Mouse (Mus musculus) kidney, postnatal 25 days (tissue): ENCODE measurements at regions not wholly inside any gene's neighbourhood (a gene's known extent, or its start where the extent isn't known, plus 50 kb on each side); places are given as distances from the start of the nearest gene placed in this dataset.

Experiments
- DNase-seq, 2 experiments: peaks; one replicate each; pipeline ENCODE4 v3.0.0; 2021; ENCODE audit warnings: mixed read lengths in 2 of 2

DNA sequence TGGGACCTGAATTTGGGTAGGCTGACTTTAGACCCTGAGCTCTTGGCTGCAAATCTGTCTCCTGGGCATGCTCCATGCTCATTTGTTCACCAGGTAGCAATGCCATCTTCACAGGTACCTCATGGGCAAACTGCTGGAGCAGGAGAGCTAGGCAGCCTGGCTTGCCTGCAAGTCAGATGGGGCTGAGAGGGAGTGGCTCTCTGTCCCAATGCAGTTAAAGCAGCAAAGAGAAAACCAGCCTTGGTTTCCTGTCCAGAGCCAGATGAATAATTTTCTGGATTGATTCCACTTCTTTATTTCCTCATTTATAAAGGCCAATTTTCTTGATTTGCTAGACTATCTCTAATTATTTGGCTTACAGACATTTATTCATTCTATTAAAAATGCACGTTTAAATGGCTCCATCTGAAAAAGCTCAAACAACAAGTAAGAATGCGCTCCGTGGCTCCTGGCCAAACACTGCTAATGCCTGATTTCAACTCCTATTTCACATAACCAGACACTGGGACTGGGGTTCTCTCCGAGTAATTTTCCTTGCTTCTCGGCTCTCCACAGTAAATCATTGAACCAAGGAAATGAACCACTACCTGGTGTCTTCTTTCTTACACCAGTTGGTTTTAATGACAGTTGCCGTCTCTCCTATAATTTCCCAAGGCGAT lies 60.5 kb downstream of the Rsl24d1 start:
- peak in 1 of 2 experiments; percentile 39 for DNase-seq

DNA sequence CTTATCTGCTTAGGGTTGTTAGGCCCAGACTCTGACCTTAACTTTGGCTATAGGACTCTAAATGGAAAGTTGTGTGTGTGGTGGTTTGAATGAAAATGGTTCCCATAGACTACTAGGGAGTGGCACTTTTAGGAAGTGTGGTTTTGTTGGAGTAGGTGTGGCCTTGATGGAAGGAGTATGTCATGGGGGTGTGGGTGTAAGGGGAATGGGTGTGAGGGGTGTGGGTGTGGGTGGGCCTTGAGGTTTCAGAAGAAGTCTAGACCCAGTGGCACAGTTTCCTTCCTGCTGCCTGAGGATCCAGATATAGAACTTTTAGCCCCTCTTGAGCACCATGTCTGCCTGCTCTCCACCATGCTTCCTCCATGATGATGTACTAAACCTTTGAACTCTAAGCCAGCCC lies 63.4 kb downstream of the Rsl24d1 start:
- DNase-seq, result no peak

- DNase-seq, result no peak
Measured at GRCm38 (mm10) chr9:73183356-73183755, 70.1 kb downstream of the Rsl24d1 start.

DNA sequence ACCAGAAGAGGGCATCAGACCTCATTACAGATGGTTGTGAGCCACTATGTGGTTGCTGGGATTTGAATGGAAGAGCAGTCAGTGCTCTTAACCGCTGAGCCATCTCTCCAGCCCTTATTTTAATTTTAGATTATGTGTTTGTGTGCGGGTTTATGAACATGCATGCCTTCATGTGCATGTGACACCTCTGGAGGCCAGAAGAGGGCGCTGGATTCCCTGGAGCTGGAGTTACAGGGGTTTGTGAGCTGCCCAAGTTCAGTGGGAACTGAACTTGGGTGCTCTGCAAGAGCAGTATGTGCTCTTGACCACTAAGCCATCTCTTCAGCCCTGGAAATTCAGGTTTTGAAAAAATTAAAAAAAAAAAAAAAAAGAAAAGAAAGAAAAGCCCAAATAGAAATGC lies 71.7 kb downstream of the Rsl24d1 start:
- DNase-seq, result no peak

DNA sequence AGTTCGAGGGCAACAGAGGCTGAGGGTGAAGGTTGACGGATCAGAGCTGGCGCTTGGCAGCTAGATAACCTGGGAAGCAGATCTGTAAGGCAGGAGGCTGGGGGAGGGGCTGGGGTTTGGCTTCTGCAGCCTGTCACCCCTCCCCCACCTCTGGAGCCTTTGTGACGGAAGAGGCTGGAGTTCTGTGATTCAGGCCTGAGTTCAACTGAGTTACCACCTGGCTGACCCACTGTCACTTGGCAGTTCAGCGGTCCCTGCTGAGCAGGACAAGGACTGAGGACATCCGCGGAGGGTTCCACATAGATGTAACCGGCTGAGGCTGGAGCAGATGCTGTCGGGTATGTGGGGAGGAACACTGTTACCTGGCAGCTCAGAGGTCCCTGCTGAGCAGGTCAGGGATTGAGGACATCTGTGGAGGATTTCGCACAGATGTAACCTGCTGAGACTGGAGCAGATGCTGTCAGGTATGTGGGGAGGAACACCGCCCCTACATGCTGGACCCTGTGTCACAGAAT lies 79.1 kb downstream of the Rsl24d1 start:
- DNase-seq, result no peak

DNA sequence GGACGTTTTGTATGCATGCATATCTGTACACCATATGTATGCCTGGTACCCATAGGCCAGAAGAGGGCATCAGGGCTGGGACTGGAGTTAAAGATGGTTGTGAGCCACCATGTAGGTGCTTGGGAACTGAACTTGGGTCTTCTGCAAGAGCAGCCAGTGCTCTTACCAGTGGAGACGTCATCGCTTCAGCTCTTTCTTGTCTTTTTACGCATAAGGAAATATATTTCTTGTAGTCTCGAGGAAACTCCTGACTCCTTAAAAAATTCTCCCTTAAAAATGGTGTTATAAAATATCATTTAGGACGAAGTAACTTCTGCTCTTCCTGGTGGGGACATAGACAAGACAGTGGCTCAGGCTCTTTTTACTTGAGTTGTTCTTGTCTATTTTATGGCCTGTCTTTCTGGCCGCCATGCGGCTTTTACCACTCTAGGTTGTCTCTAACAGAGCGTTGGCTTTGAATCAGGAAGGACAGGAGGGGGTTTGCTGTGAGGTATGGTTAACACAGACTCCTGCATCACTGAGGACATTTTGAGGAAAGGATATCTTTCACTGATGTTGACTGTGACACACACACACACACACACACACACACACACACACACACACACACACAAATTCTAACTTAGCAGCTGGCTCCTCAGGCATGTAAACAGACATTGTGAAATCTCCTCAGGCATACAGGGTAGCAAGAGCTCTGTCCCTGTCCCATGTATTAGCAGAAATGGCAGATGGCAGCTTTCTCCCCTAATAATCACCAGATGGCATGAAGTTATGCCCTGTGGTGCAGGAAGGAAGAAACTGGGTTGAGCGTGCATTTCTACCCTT lies 85.2 kb downstream of the Rsl24d1 start:
- no peak for DNase-seq

DNA sequence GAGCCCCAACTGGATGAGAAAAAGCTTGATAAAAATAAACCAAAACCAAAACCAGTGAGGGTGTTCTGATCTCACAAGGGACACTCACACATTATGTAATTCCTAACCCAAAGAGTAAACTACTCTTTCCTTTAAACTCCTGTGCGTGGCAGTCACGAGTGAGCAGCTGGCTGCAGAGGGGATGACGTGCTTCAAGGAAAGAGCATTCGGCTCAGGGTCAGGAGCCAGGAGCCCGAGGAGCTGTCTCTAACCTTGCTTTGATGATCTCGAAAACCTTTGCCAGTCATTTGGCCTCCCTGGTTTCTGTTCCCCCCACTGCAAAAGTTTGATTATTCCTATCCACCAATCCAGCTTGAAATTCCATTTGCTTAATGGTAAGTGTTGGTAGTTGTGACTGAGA lies 109.9 kb downstream of the Rsl24d1 start:
- DNase-seq, result no peak

DNA sequence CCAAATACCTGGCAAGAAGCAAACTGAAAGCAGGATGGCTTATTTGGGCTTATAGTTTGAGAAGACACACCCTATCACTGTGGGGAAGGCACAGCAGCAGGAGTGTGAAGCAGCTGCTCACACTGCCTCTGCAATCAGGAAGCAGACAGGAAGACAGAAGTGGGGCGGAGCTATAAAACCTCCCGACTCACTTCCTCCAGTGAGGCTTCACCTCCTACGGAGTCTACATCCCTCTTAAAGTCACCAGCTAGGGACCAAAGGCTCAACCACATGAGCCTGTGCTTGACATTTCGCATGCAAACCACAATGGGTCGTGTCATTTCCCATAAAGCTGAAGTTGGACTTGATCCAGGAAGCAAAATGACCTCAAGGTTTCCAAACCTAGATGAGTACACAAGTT lies 127.0 kb downstream of the Rsl24d1 start:
- no peak for DNase-seq

GRCm38 (mm10) chr9:73242521-73243308 lies 129.5 kb downstream of the Rsl24d1 start:
- no peak for DNase-seq

DNA sequence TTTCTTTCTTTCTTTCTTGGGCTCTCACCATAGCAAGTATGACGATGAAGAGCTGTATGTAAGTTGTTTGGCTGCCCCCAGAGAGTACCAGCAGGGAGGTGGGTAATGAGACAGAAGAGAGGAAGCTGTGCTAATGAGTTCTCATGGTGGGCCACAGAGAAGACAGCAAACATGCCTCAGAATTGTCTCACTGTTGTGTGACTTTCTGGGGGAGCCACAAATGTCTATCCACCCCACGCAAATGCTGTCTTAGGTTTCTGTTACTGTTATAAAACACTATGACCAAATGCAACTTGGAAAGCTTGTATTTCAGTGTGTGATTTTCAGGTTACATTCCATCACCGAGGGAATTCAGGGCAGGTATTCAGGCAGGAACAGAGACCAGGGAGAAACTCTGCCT lies 131.0 kb downstream of the Rsl24d1 start:
- no peak for DNase-seq

GRCm38 (mm10) chr9:73245524-73245923 lies 132.3 kb downstream of the Rsl24d1 start:
- DNase-seq, result no peak

- DNase-seq, result no peak
Measured at GRCm38 (mm10) chr9:73258171-73258570, 144.9 kb downstream of the Rsl24d1 start.

GRCm38 (mm10) chr9:73258640-73259039 lies 145.4 kb downstream of the Rsl24d1 start:
- no peak for DNase-seq

DNA sequence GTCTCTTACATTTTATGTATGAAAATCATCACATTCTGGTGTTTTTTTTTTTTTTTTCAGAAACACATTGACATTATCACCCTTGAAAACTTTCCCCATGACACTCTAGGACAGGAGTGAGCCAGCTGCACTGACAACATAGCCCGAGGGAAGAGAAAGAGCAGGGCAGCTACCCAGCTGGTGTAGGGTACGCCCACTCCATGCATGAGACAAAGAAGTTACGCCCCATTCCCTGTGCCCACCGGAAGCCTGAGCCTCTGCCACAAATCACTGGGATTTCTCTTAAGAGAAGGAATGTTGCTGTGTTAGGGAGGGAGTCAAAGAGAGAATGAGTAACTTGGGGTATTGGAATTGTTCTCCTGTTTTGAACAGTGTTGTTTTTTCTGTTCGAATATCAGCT lies 149.5 kb downstream of the Rsl24d1 start:
- DNase-seq, result no peak

DNA sequence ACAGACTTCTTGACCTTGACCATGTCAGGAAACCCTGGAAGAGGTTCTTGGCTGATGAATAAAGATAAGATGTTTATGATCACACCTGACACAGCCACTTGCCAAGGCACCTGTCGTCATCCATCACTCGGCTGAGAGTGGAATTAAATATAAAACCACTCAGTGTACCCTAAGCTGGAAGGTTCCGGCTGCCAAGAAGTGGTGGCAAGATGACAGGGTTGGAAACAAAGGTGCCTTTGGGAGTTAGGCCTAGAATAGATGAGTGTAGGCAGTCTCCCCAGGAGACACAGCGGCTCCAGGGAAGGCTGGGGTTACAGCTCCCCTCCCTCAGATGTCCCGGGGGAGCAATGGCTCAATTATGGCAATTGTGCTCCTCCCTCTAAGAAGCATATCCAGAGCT lies 157.0 kb downstream of the Rsl24d1 start:
- DNase-seq, result no peak

DNA sequence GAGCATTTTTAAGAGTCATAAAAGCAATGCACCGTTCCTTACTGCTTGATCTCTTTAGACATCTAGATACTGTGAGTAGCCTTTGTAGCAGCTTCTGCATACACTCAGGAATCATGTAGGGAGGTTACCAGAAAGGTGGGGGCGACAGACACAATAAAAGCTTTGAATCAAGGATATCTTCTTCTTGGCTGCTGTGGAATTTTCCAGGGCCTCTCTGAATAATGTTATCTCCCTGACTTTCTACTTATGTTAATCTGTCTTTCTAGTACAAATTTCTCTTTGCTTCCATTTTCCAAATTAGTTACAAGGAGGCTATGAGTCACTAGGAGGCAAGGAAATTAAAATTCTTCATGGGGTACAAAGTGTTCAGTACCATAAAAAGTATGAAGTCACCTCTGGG lies 159.4 kb downstream of the Rsl24d1 start:
- no peak for DNase-seq

- DNase-seq, result no peak
Measured at GRCm38 (mm10) chr9:73273681-73274080, 160.5 kb downstream of the Rsl24d1 start.

DNA sequence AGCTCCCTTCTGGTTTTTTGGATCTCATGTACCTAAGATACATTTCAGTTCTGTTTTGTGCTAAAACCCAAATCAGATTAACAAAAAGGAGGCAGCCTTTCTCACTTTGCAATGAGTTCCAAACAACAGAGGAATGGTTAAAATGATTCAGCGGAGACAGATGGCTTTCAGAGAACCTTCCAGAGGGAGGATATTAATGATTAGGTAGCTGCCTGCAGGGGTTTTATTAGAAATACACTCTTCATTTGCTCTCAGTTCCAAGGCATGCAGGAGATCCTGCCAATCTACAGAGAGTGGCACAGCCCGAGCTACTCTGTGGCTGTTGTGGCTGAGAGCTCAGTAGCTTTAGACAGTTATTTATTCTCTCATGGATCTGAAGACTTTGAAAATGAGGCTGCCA lies 162.4 kb downstream of the Rsl24d1 start:
- no peak for DNase-seq

- DNase-seq, result no peak
Measured at GRCm38 (mm10) chr9:73295287-73295686, 182.1 kb downstream of the Rsl24d1 start.

DNA sequence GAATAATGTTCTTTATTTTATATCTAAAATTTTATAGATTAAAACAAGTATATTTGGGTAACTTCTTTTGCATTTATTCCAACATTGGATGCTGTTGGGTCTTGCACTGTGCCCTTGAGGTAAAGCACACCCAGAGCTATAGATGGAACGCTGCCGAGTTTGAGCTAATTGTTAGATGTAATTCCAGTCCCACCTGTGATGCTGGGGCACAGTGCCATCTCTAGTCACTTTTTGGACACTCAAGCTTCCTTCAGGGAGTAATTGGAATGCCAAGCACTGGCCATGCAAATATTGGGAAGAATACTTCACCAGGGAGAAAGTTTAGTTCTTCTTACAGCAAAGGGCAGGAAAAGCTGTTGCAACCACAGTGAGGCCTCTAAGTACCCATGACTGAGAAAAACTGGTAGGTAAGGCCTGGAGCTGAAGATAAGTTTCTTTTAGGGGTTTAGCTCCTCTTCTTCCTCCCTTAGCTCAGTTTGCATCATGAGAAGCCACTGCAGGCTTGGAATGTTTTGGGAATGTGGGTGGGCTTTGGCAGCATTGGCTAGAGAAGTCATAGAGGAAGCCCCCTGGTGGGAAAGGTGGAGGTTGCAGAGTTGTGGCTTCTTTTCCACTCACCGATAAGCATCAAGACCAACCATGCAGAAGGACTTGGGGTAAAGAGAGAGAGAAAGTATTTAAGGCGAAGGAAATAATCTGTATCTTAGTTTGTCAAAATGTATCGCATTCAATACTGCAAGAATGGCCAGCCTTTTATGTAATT lies 189.1 kb downstream of the Rsl24d1 start:
- no peak for DNase-seq

- DNase-seq, result no peak
Measured at GRCm38 (mm10) chr9:73317048-73317447, 203.8 kb downstream of the Rsl24d1 start.

GRCm38 (mm10) chr9:73319704-73320307 lies 206.6 kb downstream of the Rsl24d1 start:
- DNase-seq, result no peak
